Mouse (Mus musculus) adrenal gland, adult 2 months (tissue): ENCODE results near the gene Nudcd2. TPM values are rescaled to one million over a fixed set of nuclear protein-coding genes. Genes with fewer than 3 reads are reported as not detected.
"Not testable (repeated sequence)": the region's sequence is repeated elsewhere in the genome, so short reads cannot be mapped to it uniquely, and the experiment has no call there.

Experiments
- DNase-seq: peaks from one replicate; pipeline ENCODE4 v3.0.0; 2021
- long read RNA-seq: library from polyadenylated mRNA; stranded (forward); transcript quantifications from one replicate; pipeline ENCODE4 v2.0.0, GENCODE M21; 2021
- polyA plus RNA-seq: library from polyadenylated mRNA; depleted of rRNA; stranded (reverse); fragments of >200 nt; gene quantifications from 2 replicates; pipeline ENCODE4 v1.2.3, GENCODE M21; 2012; rRNA removed
- total RNA-seq, 2 experiments: library from RNA; stranded (reverse); gene quantifications; 2 replicates each; pipeline ENCODE4 v1.2.3; 2021

The Nudcd2 gene
- total RNA-seq: 10 to 100 TPM; 21.1 to 25.2 TPM
- polyA plus RNA-seq: 22.0 and 27.2 TPM in 2 replicates
- long read RNA-seq, transcript Nudcd2-201 (4 exons, 1,577 nt): major isoform, 15 of 20 reads
- long read RNA-seq, partial matches to known transcripts: 0 of 20 reads
- long read RNA-seq, other reads (novel, unspliced or antisense): 0 of 20 reads

- DNase-seq: peak; percentile 92
Observed at GRCm38 (mm10) chr11:40733339-40734174, at the start of gene Nudcd2, which contains the start of gene Hmmr. Gene Nudcd2 (plus strand): TSS chr11:40733667. Gene Hmmr (minus strand): TSS chr11:40733422.

GRCm38 (mm10) chr11:40690444-40691127, 42.9 kb upstream of the Nudcd2 start:
- DNase-seq: peak; percentile 11

- DNase-seq: no peak
Observed at GRCm38 (mm10) chr11:40692101-40692509, 41.4 kb upstream of the Nudcd2 start.

- peak; percentile 98 for DNase-seq
Observed at GRCm38 (mm10) chr11:40692511-40693365, 40.7 kb upstream of the Nudcd2 start.

- DNase-seq: peak; percentile 77
Observed at GRCm38 (mm10) chr11:40693366-40693951, 40.0 kb upstream of the Nudcd2 start.

GRCm38 (mm10) chr11:40694311-40695087, 39.0 kb upstream of the Nudcd2 start:
- peak; percentile 83 for DNase-seq

GRCm38 (mm10) chr11:40695103-40695502, 38.4 kb upstream of the Nudcd2 start, which contains the start of gene Mat2b:
Gene Mat2b (minus strand): TSS chr11:40695203.
- no peak for DNase-seq

GRCm38 (mm10) chr11:40709899-40710298, 23.6 kb upstream of the Nudcd2 start:
- not testable (repeated sequence) for DNase-seq

- peak; percentile 32 for DNase-seq
Observed at GRCm38 (mm10) chr11:40713858-40714257, 19.6 kb upstream of the Nudcd2 start.

GRCm38 (mm10) chr11:40715524-40715923, 17.9 kb upstream of the Nudcd2 start:
- no peak for DNase-seq

GRCm38 (mm10) chr11:40718324-40718723, 15.1 kb upstream of the Nudcd2 start:
- no peak for DNase-seq

GRCm38 (mm10) chr11:40732997-40733338, 499 bp upstream of the Nudcd2 start:
- DNase-seq: no peak

GRCm38 (mm10) chr11:40734251-40734752, 835 bp downstream of the Nudcd2 start:
- no peak for DNase-seq

GRCm38 (mm10) chr11:40737369-40737768, 3.9 kb downstream of the Nudcd2 start:
- no peak for DNase-seq

- DNase-seq: no peak
Observed at GRCm38 (mm10) chr11:40741605-40742262, 8.3 kb downstream of the Nudcd2 start.

GRCm38 (mm10) chr11:40744348-40744747, 10.9 kb downstream of the Nudcd2 start:
- DNase-seq: no peak

- no peak for DNase-seq
Observed at GRCm38 (mm10) chr11:40746361-40746760, 12.9 kb downstream of the Nudcd2 start.

GRCm38 (mm10) chr11:40747716-40748115, 14.2 kb downstream of the Nudcd2 start:
- DNase-seq: no peak

GRCm38 (mm10) chr11:40753836-40754235, 20.4 kb downstream of the Nudcd2 start:
- DNase-seq: no peak

- DNase-seq: no peak
Observed at GRCm38 (mm10) chr11:40754664-40755107, 21.2 kb downstream of the Nudcd2 start.
